Mouse (Mus musculus) bone marrow macrophage, adult 2 months (primary cell): ENCODE results near the gene Spata2.

Experiments used
- CTCF ChIP-seq: IDR thresholded peaks from 2 replicates; pipeline ENCODE4 v1.5.1; 2012; ENCODE audit warnings: low read depth, mild to moderate bottlenecking, low read length, moderate library complexity
- POLR2A ChIP-seq: IDR thresholded peaks from 2 replicates; pipeline ENCODE4 v1.6.1; 2012; ENCODE audit warnings: mild to moderate bottlenecking, low read depth, low read length, borderline replicate concordance

GRCm38 (mm10) chr2:167482681-167483080 is 10.0 kb downstream of the Spata2 start:
- TF ChIP-seq CTCF (no peak), POLR2A (no peak)
